Mouse (Mus musculus) megakaryocyte, embryonic 14.5 days (primary cell): ENCODE measurements around the gene Mob2. TPM values are rescaled to one million over a fixed set of nuclear protein-coding genes. Genes with fewer than 3 reads are reported as not detected.

ENCODE experiments used
- H3K27me3 ChIP-seq: replicated peaks from 2 replicates; pipeline ENCODE3; 2012; ENCODE audit warnings: inconsistent platforms
- H3K36me3 ChIP-seq: replicated peaks from 2 replicates; pipeline ENCODE3; 2012; ENCODE audit warnings: low read length, inconsistent platforms, mixed read lengths
- H3K4me1 ChIP-seq: 2 replicates; pipeline ENCODE4 v1.6.1; 2012; ENCODE audit warnings: inconsistent platforms
- H3K4me3 ChIP-seq: replicated peaks from 2 replicates; pipeline ENCODE3; 2012; ENCODE audit warnings: moderate library complexity, mild to moderate bottlenecking, inconsistent platforms
- H3K9me3 ChIP-seq: 2 replicates; pipeline ENCODE4 v1.6.1; 2012; ENCODE audit warnings: inconsistent platforms
- FLI1 ChIP-seq: IDR thresholded peaks from 2 replicates; pipeline ENCODE4 v1.6.1; 2012; ENCODE audit warnings: low read length, inconsistent platforms, mixed read lengths
- GATA1 ChIP-seq: IDR thresholded peaks from 3 replicates; pipeline ENCODE4 v1.6.1; 2012; ENCODE audit warnings: mixed read lengths, low read length, inconsistent platforms, borderline replicate concordance
- polyA plus RNA-seq: library from polyadenylated mRNA; stranded (reverse); fragments of >175 nt; gene quantifications from 2 replicates; pipeline ENCODE4 v1.2.3, GENCODE M21; 2012; ENCODE audit warnings: low replicate concordance; ENCODE audit not compliant: insufficient read depth

Mob2 gene
- polyA plus RNA-seq, 1 experiment = 73.5 TPM

DNA sequence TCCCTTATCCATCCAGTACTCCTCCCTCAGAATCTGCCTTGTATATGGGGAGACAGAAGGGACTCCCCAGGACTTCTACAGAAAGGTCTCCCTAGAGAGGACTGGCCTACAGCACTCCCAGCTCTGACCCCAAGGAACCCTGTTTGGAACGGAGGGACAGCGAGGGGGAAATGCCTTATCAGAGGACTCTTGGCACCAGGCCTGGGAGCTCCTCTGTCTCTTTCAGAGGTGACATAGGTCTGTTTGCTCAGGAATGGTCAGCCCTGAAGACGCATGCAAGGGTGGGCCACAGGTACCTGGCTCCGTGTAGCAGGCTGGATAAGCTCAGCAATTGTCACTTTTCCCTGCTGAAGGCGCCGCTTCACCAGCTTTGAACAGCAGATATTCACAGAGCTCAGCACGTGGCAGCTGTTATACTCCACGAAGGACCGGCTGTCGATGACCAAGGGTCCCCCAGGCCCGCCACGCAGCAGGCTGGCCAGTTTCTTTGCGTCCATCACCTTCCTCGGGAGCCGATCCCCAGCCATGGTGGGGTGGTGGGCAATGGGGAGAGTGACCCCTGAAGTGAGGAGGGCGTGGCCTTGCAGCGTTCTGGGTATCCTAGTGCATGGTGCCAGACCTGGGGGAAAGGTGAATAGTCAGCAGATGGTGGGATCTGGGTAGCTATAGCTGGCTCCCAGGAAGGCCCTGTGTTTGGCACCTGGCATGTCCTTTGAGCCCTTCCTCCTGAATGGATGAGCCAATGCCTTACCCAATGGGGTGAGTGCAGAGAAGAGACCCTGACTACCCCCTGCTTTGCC is 29.0 kb upstream of the Mob2 start:
- H3K4me3 ChIP-seq = peak overlapping the region; percentile 51
- peaks cover 55% of the 10 kb centered on the region for H3K4me1 ChIP-seq
- no peaks in the 10 kb centered on the region for H3K9me3 ChIP-seq
- H3K36me3 ChIP-seq = no peaks in the 10 kb centered on the region
- peaks cover 100% of the 10 kb centered on the region for H3K27me3 ChIP-seq
- no peak for TF ChIP-seq FLI1
- no peak for TF ChIP-seq GATA1

DNA sequence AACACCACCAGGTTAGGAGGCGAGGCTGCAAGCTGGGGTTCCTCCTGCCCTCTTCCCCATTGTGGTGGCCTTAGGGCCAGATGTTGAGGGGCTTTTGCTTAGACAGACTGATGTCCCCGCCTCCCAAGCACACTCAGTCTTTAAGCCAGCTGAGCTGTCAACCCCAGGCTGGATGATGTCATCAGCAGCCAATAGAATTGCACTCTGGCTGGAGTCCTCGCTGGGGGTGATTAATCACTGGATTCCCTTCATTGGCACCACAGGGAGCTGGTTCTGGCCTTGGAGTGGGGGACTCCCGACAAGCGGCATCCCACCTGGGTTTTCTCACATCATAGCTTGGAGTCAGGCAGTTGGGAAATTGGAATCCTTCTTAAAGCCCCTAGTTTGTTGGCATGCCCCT is 28.0 kb upstream of the Mob2 start:
- Histone ChIP-seq H3K36me3 (no peaks in the 10 kb centered on the region), H3K27me3 (peaks cover 100% of the 10 kb centered on the region), H3K4me3 (no peak overlapping the region), H3K9me3 (no peaks in the 10 kb centered on the region), H3K4me1 (peaks cover 56% of the 10 kb centered on the region)
- TF ChIP-seq FLI1 (no peak), GATA1 (no peak)

DNA sequence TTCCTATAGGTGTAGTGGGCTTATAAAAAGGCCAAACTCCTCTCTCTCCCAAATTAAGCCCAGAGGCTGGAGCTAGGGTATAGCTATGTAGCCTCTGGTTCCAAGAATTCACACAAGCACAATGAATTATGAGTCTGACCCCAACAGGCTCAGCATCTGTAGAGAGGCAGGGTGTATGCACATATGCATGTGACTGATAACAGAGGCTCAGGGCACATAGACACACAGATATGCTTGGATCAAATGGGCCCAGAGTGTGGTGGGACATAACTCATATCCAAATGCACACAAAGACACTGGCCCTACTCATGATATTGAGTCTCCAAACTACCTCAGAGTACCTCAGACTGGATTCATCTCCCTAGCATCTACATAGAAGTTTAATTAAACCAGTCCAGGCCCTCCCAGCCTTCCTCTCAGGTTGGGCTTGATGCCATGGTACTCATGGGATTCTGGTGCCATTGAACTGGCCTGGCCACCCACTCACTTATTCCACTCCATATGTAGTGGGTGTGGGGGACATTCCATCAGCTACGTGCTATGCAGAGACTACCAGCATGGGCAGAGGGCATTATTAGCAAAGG is 26.3 kb upstream of the Mob2 start:
- H3K27me3 ChIP-seq = peaks cover 100% of the 10 kb centered on the region

DNA sequence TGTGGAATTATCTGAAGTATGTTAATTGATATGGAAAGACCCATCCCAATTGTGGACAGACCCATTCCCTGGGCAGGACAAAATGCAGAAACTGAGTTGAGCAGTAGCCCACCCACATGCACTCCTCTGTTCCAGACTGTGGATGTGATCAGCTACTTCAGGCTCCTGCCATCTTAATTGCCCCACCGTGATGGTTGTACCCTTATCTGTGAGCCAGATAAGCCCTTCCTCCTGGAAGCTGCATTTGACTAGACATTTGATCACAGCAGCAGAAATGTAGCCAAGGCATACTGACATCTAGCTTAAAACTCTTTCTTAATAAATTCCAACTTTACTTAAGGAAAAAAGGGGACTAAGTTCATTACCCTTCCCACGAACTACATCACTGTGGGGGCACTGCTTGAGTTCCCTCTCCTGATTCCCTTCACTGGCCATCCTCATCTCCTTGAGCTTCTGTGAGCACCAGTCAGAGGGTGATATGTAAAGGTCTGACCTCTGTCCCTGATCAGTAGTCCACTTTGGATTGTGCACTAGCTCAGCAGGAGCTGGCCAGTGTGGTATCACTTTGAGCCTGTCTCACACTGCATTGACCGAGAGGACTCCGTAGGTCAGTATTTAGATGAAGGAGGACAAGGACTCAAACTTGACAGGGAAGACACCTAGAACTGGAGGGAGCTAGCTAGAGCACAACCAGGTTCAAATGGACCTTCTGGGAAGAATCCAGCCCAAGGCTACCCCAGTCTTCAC is 25.5 kb upstream of the Mob2 start:
- Histone ChIP-seq H3K4me1 (peaks cover 56% of the 10 kb centered on the region), H3K36me3 (no peaks in the 10 kb centered on the region), H3K9me3 (no peaks in the 10 kb centered on the region), H3K27me3 (peaks cover 98% of the 10 kb centered on the region), H3K4me3 (no peak overlapping the region)
- TF ChIP-seq GATA1 (no peak), FLI1 (no peak)

More for the DNA sequence above, 26.3 kb upstream of the Mob2 start:
- Histone ChIP-seq H3K4me1 (peaks cover 56% of the 10 kb centered on the region), H3K9me3 (no peaks in the 10 kb centered on the region), H3K4me3 (no peak overlapping the region), H3K36me3 (no peaks in the 10 kb centered on the region)
- no peak for TF ChIP-seq FLI1
- TF ChIP-seq GATA1 = no peak

DNA sequence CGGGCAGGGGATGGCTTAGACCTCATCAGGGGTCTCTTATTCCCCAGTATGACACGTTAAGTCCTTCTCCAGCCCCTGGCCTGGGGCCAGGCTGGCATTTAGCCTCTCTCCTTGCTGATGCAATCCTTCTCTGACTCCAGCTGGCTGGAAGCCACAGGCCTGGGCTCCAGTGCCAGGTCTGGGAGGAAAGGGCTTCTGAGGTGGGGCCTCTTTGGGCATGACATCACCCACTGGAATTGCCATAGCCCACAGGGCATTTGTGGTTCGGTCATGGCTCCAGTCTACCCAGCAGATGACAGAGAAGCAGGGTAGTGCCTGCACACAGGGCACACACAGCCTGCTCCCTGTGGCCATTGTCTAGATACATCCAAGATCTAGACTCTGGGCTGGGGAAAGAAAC is 24.0 kb upstream of the Mob2 start:
- H3K9me3 ChIP-seq = no peaks in the 10 kb centered on the region
- peaks cover 53% of the 10 kb centered on the region for H3K4me1 ChIP-seq
- H3K36me3 ChIP-seq = no peaks in the 10 kb centered on the region
- H3K4me3 ChIP-seq = no peak overlapping the region
- TF ChIP-seq FLI1 (no peak), GATA1 (no peak)
- peaks cover 96% of the 10 kb centered on the region for H3K27me3 ChIP-seq

DNA sequence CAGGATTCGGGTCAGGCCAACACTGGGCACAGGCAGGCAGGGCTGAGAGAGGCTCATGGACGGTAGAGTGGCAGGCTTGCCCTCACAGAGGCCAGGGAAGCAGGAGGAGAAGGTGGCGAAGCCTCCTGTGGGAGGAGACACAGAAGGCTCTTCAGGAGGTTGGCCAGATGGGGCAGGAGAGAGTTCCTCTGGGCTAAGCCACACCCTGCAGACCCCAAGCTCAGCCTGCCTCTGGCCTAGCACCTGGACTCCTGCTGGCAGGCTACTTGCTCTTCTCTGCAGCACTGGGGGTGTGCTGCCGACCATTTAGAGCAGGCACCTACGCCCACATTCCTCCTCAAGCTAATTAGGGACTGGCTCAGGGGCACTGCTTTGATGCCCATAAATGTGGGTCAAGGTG is 23.5 kb upstream of the Mob2 start:
- TF ChIP-seq GATA1 (no peak), FLI1 (no peak)
- Histone ChIP-seq H3K27me3 (peaks cover 96% of the 10 kb centered on the region), H3K4me1 (peaks cover 48% of the 10 kb centered on the region), H3K36me3 (no peaks in the 10 kb centered on the region), H3K4me3 (no peak overlapping the region), H3K9me3 (no peaks in the 10 kb centered on the region)

DNA sequence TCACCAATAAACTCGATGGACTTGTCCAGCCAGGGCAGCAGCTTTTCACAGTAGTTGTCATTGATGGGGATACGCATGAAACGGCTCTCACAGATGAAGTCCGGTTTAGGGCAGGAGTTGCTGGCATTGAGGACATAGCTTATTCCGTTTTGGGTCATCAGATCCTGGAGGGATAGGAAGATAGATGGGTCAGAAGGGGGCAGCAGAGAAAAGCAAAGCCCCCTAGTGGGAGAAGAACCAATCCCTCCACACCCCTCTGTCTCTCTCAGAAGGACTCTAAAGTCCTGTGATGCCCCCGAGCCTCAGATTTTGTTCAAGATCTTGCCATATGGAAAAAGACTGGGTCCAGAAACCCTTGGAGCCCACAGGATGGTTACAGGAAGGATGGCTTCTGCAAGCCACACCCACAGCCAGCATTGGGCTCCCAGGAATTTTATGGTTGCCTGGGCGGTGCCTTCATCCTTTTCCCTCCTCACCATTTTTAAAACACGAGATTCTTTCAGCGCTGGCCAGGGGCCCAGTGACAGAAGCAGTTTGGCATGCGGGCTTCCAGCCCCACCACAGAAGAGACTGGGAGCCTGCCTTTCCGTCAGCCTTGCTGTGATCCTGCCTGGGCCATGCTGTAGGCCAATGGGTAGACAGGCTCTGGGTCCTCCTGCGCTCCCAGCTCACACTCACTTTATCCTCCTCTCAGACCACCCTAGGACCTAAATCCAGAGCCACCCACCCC is 22.9 kb upstream of the Mob2 start:
- Histone ChIP-seq H3K4me1 (peaks cover 45% of the 10 kb centered on the region), H3K27me3 (peaks cover 96% of the 10 kb centered on the region), H3K4me3 (no peak overlapping the region), H3K36me3 (no peaks in the 10 kb centered on the region), H3K9me3 (no peaks in the 10 kb centered on the region)
- no peak for TF ChIP-seq GATA1
- no peak for TF ChIP-seq FLI1

DNA sequence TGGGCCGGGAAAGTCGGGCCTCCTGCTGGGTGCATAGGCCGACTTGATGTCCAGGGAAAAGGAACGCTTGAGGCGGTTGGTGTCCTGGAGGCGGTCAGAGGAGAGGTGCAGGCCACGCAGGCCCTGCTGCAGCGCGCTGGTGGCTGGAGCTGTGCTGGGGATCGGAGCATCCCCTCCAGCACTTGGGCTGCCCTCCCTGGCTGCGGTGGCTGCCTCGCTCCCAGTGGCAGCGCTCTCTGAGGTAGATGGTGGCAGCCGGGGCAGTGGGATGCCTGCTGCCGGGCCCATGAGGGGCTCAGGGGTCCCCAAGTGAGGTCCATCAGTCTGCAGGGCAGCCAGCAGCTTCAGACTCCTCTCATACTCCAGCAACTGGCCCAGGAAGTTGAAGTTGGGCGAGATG is 21.7 kb upstream of the Mob2 start:
- H3K4me1 ChIP-seq = peaks cover 35% of the 10 kb centered on the region
- no peaks in the 10 kb centered on the region for H3K36me3 ChIP-seq
- H3K9me3 ChIP-seq = no peaks in the 10 kb centered on the region
- H3K4me3 ChIP-seq = no peak overlapping the region
- H3K27me3 ChIP-seq = peaks cover 94% of the 10 kb centered on the region
- TF ChIP-seq FLI1 = no peak
- TF ChIP-seq GATA1 = no peak

DNA sequence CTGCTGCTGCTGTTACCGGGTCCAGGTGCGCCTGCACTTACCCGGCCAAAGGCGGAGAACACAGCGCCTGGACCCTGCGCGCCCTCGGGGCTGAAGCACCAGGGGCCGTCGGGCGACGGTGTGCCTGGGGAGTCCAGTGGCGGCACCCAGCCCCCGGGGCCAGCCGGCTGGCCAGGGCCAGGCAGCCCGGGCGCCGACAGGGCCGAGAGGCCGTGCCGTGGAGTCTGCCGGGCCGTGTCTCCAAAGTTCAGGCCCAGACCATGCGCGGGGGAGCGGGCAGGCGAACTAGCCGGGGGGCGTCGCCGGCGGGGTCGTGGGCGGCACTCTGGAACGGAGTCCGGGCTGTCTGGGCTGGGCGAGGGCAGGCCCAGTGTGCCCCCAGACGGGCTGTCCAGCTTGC is 21.3 kb upstream of the Mob2 start:
- peaks cover 35% of the 10 kb centered on the region for H3K4me1 ChIP-seq
- TF ChIP-seq GATA1 = no peak
- no peak for TF ChIP-seq FLI1
- no peak overlapping the region for H3K4me3 ChIP-seq
- no peaks in the 10 kb centered on the region for H3K9me3 ChIP-seq
- H3K27me3 ChIP-seq = peaks cover 94% of the 10 kb centered on the region
- H3K36me3 ChIP-seq = no peaks in the 10 kb centered on the region

DNA sequence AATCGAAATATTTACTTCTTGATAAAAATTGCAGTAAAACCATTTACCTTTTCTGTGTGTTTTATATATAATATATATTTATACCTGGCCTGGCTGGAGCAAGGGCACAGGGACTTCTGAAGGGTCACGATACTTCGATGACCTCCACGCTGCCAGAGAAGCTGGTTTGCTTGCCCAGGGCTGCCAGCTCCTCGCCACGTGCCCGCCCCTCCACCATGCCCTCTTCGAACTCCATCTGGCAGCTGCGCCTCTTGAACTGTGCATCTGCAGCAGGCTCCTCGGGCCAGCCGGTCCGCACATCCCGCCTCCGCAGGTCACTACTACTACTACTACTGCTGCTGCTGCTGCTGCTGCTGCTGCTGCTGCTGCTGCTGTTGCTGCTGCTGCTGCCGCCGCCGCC is 20.9 kb upstream of the Mob2 start:
- Histone ChIP-seq H3K27me3 (peaks cover 94% of the 10 kb centered on the region), H3K4me1 (peaks cover 35% of the 10 kb centered on the region), H3K36me3 (no peaks in the 10 kb centered on the region), H3K9me3 (no peaks in the 10 kb centered on the region), H3K4me3 (peak overlapping the region; percentile 11)
- TF ChIP-seq GATA1 = no peak
- TF ChIP-seq FLI1 = no peak
